Mouse (Mus musculus) embryo, embryonic 10 days (tissue): ENCODE measurements at regions not wholly inside any gene's neighbourhood (a gene's known extent, or its start where the extent isn't known, plus 50 kb on each side); places are given as distances from the start of the nearest gene placed in this dataset.

Experiments used
- DNase-seq: peaks from one replicate; pipeline ENCODE4 v3.0.0-alpha.2; 2015; ENCODE audit warnings: low spot score

- DNase-seq = no peak
These were observed 176.1 kb upstream of the Spred2 start for GRCm38 (mm10) chr11:19747973-19748559.

GRCm38 (mm10) chr11:19758892-19759291, 165.3 kb upstream of the Spred2 start:
- DNase-seq = no peak

- peak; percentile 88 for DNase-seq
These were observed 163.1 kb upstream of the Spred2 start for GRCm38 (mm10) chr11:19760861-19761693.

GRCm38 (mm10) chr11:19761694-19761976, 162.5 kb upstream of the Spred2 start:
- DNase-seq = no peak

- no peak for DNase-seq
These were observed 156.9 kb upstream of the Spred2 start for GRCm38 (mm10) chr11:19767316-19767715.

- no peak for DNase-seq
These were observed 156.3 kb upstream of the Spred2 start for GRCm38 (mm10) chr11:19767871-19768270.

- no peak for DNase-seq
These were observed 155.2 kb upstream of the Spred2 start for GRCm38 (mm10) chr11:19768962-19769361.

- DNase-seq = peak; percentile 9
These were observed 150.2 kb upstream of the Spred2 start for GRCm38 (mm10) chr11:19774010-19774409.

- DNase-seq = no peak
These were observed 148.4 kb upstream of the Spred2 start for GRCm38 (mm10) chr11:19775741-19776140.

GRCm38 (mm10) chr11:19776473-19777200, 147.5 kb upstream of the Spred2 start:
- DNase-seq = no peak

GRCm38 (mm10) chr11:19778191-19778590, 146.0 kb upstream of the Spred2 start:
- no peak for DNase-seq

- DNase-seq = no peak
These were observed 139.1 kb upstream of the Spred2 start for GRCm38 (mm10) chr11:19785110-19785509.

- no peak for DNase-seq
These were observed 127.1 kb upstream of the Spred2 start for GRCm38 (mm10) chr11:19796950-19797670.

- no peak for DNase-seq
These were observed 114.8 kb upstream of the Spred2 start for GRCm38 (mm10) chr11:19809359-19809758.

- no peak for DNase-seq
These were observed 112.7 kb upstream of the Spred2 start for GRCm38 (mm10) chr11:19811271-19811991.

GRCm38 (mm10) chr11:19811992-19812690, 112.0 kb upstream of the Spred2 start:
- DNase-seq = no peak

- no peak for DNase-seq
These were observed 110.6 kb upstream of the Spred2 start for GRCm38 (mm10) chr11:19813549-19813948.

- no peak for DNase-seq
These were observed 101.2 kb upstream of the Spred2 start for GRCm38 (mm10) chr11:19822991-19823390.

- DNase-seq = peak; percentile 85
These were observed 100.7 kb upstream of the Spred2 start for GRCm38 (mm10) chr11:19823461-19823895.

- no peak for DNase-seq
These were observed 97.5 kb upstream of the Spred2 start for GRCm38 (mm10) chr11:19826481-19827185.
